Mouse (Mus musculus) adrenal gland, adult 2 months (tissue): ENCODE results near the gene Dlx4. TPM values are rescaled to one million over a fixed set of nuclear protein-coding genes. Genes with fewer than 3 reads are reported as not detected.

Experiments used
- DNase-seq: peaks from one replicate; pipeline ENCODE4 v3.0.0; 2021
- polyA plus RNA-seq: library from polyadenylated mRNA; depleted of rRNA; stranded (reverse); fragments of >200 nt; gene quantifications from 2 replicates; pipeline ENCODE4 v1.2.3, GENCODE M21; 2012
- total RNA-seq, 2 experiments: library from RNA; stranded (reverse); gene quantifications; 2 replicates each; pipeline ENCODE4 v1.2.3; 2021

Gene Dlx4
- total and polyA plus RNA-seq, 3 experiments = 0.21 to 0.25 TPM; not detected in 1

GRCm38 (mm10) chr11:95142980-95143575, 3.0 kb downstream of the Dlx4 start:
- peak; percentile 47 for DNase-seq

- DNase-seq = no peak
Measured at GRCm38 (mm10) chr11:95142258-95142657, 3.8 kb downstream of the Dlx4 start.

- DNase-seq = no peak
Measured at GRCm38 (mm10) chr11:95139871-95140270, 6.2 kb downstream of the Dlx4 start.

- no peak for DNase-seq
Measured at GRCm38 (mm10) chr11:95137281-95137680, 8.8 kb downstream of the Dlx4 start.

GRCm38 (mm10) chr11:95133321-95133720, 12.7 kb downstream of the Dlx4 start:
- DNase-seq = no peak

- no peak for DNase-seq
Measured at GRCm38 (mm10) chr11:95130668-95131252, 15.3 kb downstream of the Dlx4 start.

GRCm38 (mm10) chr11:95128359-95128758, 17.7 kb downstream of the Dlx4 start:
- no peak for DNase-seq

GRCm38 (mm10) chr11:95126272-95127245, 19.5 kb downstream of the Dlx4 start:
- DNase-seq = peak; percentile 42

GRCm38 (mm10) chr11:95125366-95125948, 20.6 kb downstream of the Dlx4 start:
- DNase-seq = no peak

GRCm38 (mm10) chr11:95122100-95122489, 24.0 kb downstream of the Dlx4 start:
- no peak for DNase-seq

GRCm38 (mm10) chr11:95121161-95122099, 24.6 kb downstream of the Dlx4 start:
- DNase-seq = peak; percentile 49

- DNase-seq = no peak
Measured at GRCm38 (mm10) chr11:95120633-95121020, 25.4 kb downstream of the Dlx4 start.

GRCm38 (mm10) chr11:95119990-95120632, 26.0 kb downstream of the Dlx4 start, which contains the start of gene Dlx3:
Gene Dlx3, plus strand, starts transcription at chr11:95120119.
- DNase-seq = peak; percentile 52

- DNase-seq = peak; percentile 75
Measured at GRCm38 (mm10) chr11:95118505-95118904, 27.6 kb downstream of the Dlx4 start.

GRCm38 (mm10) chr11:95117030-95117429, 29.0 kb downstream of the Dlx4 start:
- DNase-seq = peak; percentile 59

- DNase-seq = no peak
Measured at GRCm38 (mm10) chr11:95110081-95110480, 36.0 kb downstream of the Dlx4 start.

- no peak for DNase-seq
Measured at GRCm38 (mm10) chr11:95109000-95109399, 37.1 kb downstream of the Dlx4 start.

- DNase-seq = peak; percentile 92
Measured at GRCm38 (mm10) chr11:95106440-95107236, 39.4 kb downstream of the Dlx4 start.

- DNase-seq = peak; percentile 73
Measured at GRCm38 (mm10) chr11:95105274-95105874, 40.7 kb downstream of the Dlx4 start.
